Mouse (Mus musculus) thymus, adult 18-20 months (tissue): ENCODE measurements around the gene Trip4.
A peak's percentile ranks its signal among the peaks of the same experiment; 100 is the strongest.

ENCODE experiments used
- DNase-seq, 2 experiments: peaks; one replicate each; pipeline ENCODE4 v3.0.0; 2022; ENCODE audit warnings: mixed read lengths in 2 of 2

The Trip4 gene

GRCm38 (mm10) chr9:65908394-65909300 is at the start of gene Trip4, which contains the start of gene Csnk1g1:
Gene Trip4 (minus strand): TSS chr9:65908794.
Gene Csnk1g1 (plus strand): TSS chr9:65908924.
- DNase-seq: peak; percentile 89 to 92

GRCm38 (mm10) chr9:65951082-65951587 is 42.5 kb upstream of the Trip4 start:
- DNase-seq: no peak

GRCm38 (mm10) chr9:65937566-65937965 is 29.0 kb upstream of the Trip4 start:
- DNase-seq: no peak

GRCm38 (mm10) chr9:65929826-65930225 is 21.2 kb upstream of the Trip4 start:
- no peak for DNase-seq

DNA sequence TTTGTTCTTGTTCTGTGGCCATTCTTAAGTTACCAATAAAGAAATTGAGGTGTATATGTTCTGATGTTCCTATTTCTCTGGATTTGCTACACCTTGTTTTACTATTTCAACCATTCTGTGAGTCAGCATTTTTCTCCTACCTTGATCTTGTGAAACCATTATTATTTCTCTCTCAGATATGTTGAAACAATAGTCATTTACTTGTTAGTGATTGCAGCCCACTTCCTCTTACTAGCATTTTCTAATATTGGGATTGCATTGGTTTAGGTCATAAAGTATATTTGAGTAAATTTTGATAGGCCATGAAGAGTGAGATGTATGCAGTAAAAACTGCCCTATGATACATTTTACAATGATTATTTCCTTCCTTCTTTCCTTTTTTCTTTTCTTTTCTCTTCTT is 19.9 kb upstream of the Trip4 start:
- no peak for DNase-seq

GRCm38 (mm10) chr9:65917015-65917414 is 8.4 kb upstream of the Trip4 start:
- no peak for DNase-seq

GRCm38 (mm10) chr9:65913976-65914375 is 5.4 kb upstream of the Trip4 start:
- DNase-seq: no peak

- DNase-seq: no peak
Observed at GRCm38 (mm10) chr9:65909837-65910236, 1.2 kb upstream of the Trip4 start.

DNA sequence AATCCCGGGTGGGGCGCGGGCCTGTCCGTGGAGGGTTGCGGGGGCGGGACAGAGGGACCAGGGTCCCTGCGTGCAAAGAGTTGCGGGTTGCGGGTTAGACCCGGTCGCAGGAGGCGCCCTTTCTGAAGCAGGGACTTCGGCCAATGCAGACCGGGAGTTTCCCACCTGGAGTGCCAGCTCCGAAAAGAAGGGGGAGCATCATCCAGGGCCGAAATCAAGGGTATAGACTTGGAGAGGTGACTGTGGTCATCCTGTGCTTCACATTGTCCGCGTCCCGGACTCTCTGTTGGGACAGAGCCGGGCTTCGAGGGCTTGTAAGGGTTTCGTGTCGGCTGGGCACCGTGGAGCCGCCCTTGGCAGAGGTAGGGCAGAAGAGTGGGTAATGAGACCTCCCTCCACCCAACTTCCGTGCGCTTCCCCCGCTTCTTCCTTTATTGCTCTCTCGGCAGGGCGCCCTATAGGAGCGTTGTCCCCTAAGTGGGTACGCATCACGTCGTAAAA is 757 bp upstream of the Trip4 start:
- peak; percentile 51 to 61 for DNase-seq

GRCm38 (mm10) chr9:65903419-65903818 is 5.2 kb downstream of the Trip4 start:
- DNase-seq: no peak

- no peak for DNase-seq
Observed at GRCm38 (mm10) chr9:65902879-65903278, 5.7 kb downstream of the Trip4 start.

- no peak for DNase-seq
Observed at GRCm38 (mm10) chr9:65896977-65897376, 11.6 kb downstream of the Trip4 start.

- DNase-seq: no peak
Observed at GRCm38 (mm10) chr9:65891126-65891525, 17.5 kb downstream of the Trip4 start.

GRCm38 (mm10) chr9:65890143-65890628 is 18.4 kb downstream of the Trip4 start, which contains the start of gene Pclaf:
Gene Pclaf (plus strand): TSS chr9:65890237.
- DNase-seq: peak; percentile 40 to 68

GRCm38 (mm10) chr9:65884564-65885315 is 23.9 kb downstream of the Trip4 start:
- peak; percentile 81 to 82 for DNase-seq

- DNase-seq: no peak
Observed at GRCm38 (mm10) chr9:65859656-65860055, 48.9 kb downstream of the Trip4 start.

GRCm38 (mm10) chr9:65850203-65850602 is 58.4 kb downstream of the Trip4 start:
- no peak for DNase-seq

DNA sequence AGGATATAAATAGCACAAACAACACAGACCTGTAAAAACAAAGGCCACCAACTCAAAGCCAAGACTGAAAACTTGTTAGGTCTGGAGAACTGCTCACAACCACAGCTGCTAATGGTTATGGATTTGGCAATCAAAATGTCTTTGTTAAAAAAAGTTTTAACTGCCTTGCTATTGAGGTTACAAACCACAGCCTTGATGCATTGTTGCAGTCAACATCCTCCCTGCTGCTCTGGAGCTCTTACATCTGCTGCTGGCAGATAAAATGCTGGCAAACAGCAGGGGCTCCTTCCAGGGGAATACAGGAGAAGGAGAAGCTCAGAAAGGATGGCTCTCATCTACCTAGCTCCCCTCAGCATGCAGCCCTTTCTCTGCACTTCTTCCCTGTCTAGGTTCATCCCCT is 60.4 kb downstream of the Trip4 start:
- no peak for DNase-seq

DNA sequence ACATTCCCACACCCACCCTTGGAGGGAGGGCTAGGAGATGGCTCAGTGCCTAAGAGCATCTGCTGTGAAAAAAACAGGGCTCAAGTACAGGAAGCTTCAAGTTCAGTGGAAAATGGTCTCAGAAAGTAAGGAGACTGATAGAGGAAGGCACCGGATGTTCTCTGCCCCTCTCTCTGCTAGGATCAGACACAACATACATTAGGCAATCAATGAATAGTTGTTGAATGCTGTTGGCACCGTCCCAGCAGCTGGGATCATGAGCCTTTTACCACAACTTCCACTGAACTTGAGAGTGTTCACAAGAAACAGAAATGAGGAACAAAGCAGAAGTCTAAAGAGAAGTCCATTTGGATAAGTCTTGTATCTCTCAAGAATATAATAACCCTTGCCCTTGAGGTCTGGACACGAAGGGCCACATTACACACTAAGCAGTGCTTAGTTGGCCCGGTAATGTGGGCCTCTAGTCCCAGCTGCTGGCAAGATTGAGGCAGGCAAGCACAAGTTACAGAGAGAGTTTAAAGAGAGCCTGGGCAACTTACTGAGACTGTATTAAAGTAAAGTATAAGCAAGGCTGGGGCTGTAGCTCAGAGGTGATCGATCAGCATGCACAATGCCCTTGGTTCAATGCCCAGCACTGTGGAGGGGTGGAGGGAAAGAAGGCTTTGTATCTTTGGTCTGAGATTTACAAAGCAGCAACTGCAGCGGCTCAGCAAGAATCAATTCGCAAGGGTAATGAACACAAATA is 64.0 kb downstream of the Trip4 start:
- no peak for DNase-seq

DNA sequence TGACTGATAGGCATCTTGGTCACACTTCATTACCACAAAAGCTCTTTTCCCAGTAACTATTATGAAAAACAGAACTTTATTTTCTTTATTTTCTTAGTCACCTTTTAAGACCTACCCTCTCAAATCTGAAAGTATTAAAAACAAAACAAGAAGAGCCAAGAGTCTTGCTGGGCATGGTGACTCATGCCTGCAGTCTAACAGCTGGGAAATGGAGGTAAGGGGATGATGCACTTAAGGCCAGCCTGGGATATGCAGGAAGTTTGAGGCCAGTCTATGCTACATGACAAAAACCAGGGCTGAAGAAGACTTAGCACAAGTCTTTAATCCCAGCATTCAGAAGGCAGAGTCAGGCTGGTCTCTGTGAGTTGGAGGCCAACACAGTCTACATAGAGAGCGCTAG is 68.8 kb downstream of the Trip4 start:
- DNase-seq: no peak

DNA sequence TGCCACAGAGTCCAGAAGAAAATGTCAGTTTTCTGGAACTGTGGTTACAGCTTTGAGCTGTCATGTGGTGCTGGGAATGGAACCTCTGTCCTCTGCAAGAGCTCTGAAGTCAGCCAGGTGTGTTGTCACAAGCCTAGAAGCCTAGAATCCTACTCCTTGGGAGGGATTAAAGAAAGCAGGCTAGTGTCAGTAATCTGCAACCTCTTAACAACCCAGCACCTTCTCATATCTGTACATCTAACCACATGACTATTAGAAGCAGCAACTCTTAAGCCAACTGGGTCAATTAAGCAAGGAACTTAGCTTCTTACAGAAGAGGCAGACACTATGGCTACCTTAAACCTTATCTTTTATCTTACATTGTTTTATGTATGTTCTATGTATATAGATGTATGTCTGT is 71.7 kb downstream of the Trip4 start:
- DNase-seq: no peak

DNA sequence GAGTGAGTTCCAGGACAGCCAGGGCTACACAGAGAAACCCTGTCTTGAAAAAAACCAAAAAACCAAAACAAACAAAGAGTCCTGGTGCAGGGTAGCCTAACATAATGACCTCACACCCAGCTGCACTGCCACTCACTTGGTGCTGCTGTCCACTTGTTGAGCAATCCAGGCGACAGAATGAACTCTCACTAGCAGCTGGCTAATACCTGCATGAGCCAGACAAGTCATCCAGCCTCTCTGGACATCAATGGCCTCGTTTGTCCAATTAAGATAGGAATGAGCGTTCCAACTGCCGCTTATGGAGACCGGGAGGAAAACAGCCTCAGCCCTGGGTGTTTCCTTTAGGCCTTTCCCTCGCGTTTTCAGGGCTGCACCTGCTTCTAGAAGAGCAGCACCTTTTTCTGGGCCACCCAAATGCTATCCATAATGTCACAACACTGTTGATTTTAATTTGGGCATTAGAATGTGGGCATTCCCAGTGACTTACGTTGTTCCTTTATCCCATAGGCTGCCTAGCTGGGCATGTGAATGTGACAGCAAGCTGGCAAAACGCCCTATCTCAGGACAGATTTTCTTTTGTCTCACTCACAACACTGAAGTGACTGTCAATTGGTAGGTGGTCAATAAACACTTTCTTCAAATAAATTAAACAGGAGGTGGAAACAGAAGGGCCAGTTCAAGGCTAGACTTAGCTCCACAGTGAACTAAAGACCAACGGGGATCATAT is 73.8 kb downstream of the Trip4 start:
- no peak for DNase-seq
